Mouse (Mus musculus): ENCODE results near the gene Rpl5. TPM values are rescaled to one million over a fixed set of nuclear protein-coding genes. Genes with fewer than 3 reads are reported as not detected.

The Rpl5 gene
- polyA plus RNA-seq (2015; fragmentation: Nextera tagmentation; extraction: Ambion mirVana), result 75.2 and 78.0 TPM in 2 replicates

- peak within 1 kb of the TSS; percentile 97 for H3K9ac ChIP-seq
- no peaks in the 10 kb centered on the region for H3K4me1 ChIP-seq (replicated peaks)
- peak within 1 kb of the TSS; percentile 44 for H3K4me2 ChIP-seq (replicated peaks)
- H3K27ac ChIP-seq, result peak within 1 kb of the TSS; percentile 87
- peaks cover 6% of the 10 kb centered on the region; the same call in 1 of the 2 replicates for H3K36me3 ChIP-seq
- H3K27me3 ChIP-seq (replicated peaks), result no peaks in the 10 kb centered on the region
- no peaks in the 10 kb centered on the region for H3K9me3 ChIP-seq
- peak; percentile 98 for ATAC-seq
- WGBS, result 3% methylated on average over 66 of the region's 66 CpGs
- peak within 1 kb of the TSS; percentile 91 for H3K4me3 ChIP-seq (replicated peaks)
Measured at GRCm38 (mm10) chr5:107900206-107901013, at the start of gene Rpl5. TSS of gene Rpl5 (plus strand) at chr5:107900502.

GRCm38 (mm10) chr5:107853807-107854206 is 46.5 kb upstream of the Rpl5 start:
- Histone ChIP-seq H3K36me3 (no peaks in the 10 kb centered on the region), H3K9me3 (no peaks in the 10 kb centered on the region), H3K4me2 (replicated peaks) (no peak overlapping the region), H3K9ac (no peak overlapping the region), H3K4me3 (replicated peaks) (no peak overlapping the region), H3K27me3 (replicated peaks) (no peaks in the 10 kb centered on the region), H3K4me1 (replicated peaks) (peaks cover 11% of the 10 kb centered on the region), H3K27ac (peak overlapping the region; percentile 51; the same call in 1 of the 2 replicates)
- 37% methylated on average over 6 of the region's 6 CpGs for WGBS
- no peak; the same call in 1 of the 2 replicates for ATAC-seq

GRCm38 (mm10) chr5:107854556-107854955 is 45.7 kb upstream of the Rpl5 start:
- Histone ChIP-seq H3K36me3 (no peaks in the 10 kb centered on the region), H3K4me1 (replicated peaks) (peaks cover 11% of the 10 kb centered on the region), H3K9ac (no peak overlapping the region), H3K27me3 (replicated peaks) (no peaks in the 10 kb centered on the region), H3K27ac (no peak overlapping the region), H3K9me3 (no peaks in the 10 kb centered on the region), H3K4me2 (replicated peaks) (no peak overlapping the region), H3K4me3 (replicated peaks) (no peak overlapping the region)
- WGBS, result 57% methylated on average over 3 of the region's 3 CpGs
- ATAC-seq, result peak; percentile 73

GRCm38 (mm10) chr5:107855546-107855945 is 44.8 kb upstream of the Rpl5 start:
- Histone ChIP-seq H3K36me3 (no peaks in the 10 kb centered on the region), H3K9me3 (no peaks in the 10 kb centered on the region), H3K9ac (no peak overlapping the region), H3K4me2 (replicated peaks) (no peak overlapping the region), H3K4me3 (replicated peaks) (no peak overlapping the region), H3K4me1 (replicated peaks) (peaks cover 11% of the 10 kb centered on the region), H3K27me3 (replicated peaks) (no peaks in the 10 kb centered on the region), H3K27ac (no peak overlapping the region)
- WGBS, result 66% methylated on average over 2 of the region's 2 CpGs
- ATAC-seq, result no peak

GRCm38 (mm10) chr5:107858963-107859362 is 41.3 kb upstream of the Rpl5 start:
- WGBS, result 46% methylated on average over 2 of the region's 2 CpGs
- Histone ChIP-seq H3K27ac (no peak overlapping the region), H3K4me3 (replicated peaks) (no peak overlapping the region), H3K4me2 (replicated peaks) (no peak overlapping the region), H3K4me1 (replicated peaks) (peaks cover 7% of the 10 kb centered on the region), H3K36me3 (no peaks in the 10 kb centered on the region), H3K27me3 (replicated peaks) (no peaks in the 10 kb centered on the region), H3K9me3 (no peaks in the 10 kb centered on the region), H3K9ac (no peak overlapping the region)
- no peak for ATAC-seq

- ATAC-seq, result no peak
- no peak overlapping the region for H3K27ac ChIP-seq
- peaks cover 8% of the 10 kb centered on the region; the same call in 1 of the 2 replicates for H3K4me1 ChIP-seq (replicated peaks)
- no peaks in the 10 kb centered on the region for H3K27me3 ChIP-seq (replicated peaks)
- H3K4me3 ChIP-seq (replicated peaks), result no peak overlapping the region
- no peaks in the 10 kb centered on the region for H3K9me3 ChIP-seq
- H3K36me3 ChIP-seq, result no peaks in the 10 kb centered on the region
- no peak overlapping the region for H3K9ac ChIP-seq
- 68% methylated on average over 3 of the region's 3 CpGs for WGBS
- no peak overlapping the region for H3K4me2 ChIP-seq (replicated peaks)
Measured at GRCm38 (mm10) chr5:107863971-107864370, 36.3 kb upstream of the Rpl5 start.

- no peak overlapping the region for H3K4me3 ChIP-seq (replicated peaks)
- no peak for ATAC-seq
- WGBS, result 46% methylated on average over 2 of the region's 2 CpGs
- no peak overlapping the region for H3K9ac ChIP-seq
- H3K36me3 ChIP-seq, result no peaks in the 10 kb centered on the region
- no peaks in the 10 kb centered on the region for H3K9me3 ChIP-seq
- H3K27ac ChIP-seq, result no peak overlapping the region
- no peaks in the 10 kb centered on the region for H3K27me3 ChIP-seq (replicated peaks)
- H3K4me1 ChIP-seq (replicated peaks), result peaks cover 8% of the 10 kb centered on the region; the same call in 1 of the 2 replicates
- H3K4me2 ChIP-seq (replicated peaks), result no peak overlapping the region
Measured at GRCm38 (mm10) chr5:107866127-107867126, 33.9 kb upstream of the Rpl5 start.

GRCm38 (mm10) chr5:107867970-107868904 is 32.1 kb upstream of the Rpl5 start:
- Histone ChIP-seq H3K9ac (peak overlapping the region; percentile 96), H3K36me3 (no peaks in the 10 kb centered on the region), H3K4me3 (replicated peaks) (peak overlapping the region; percentile 97), H3K4me1 (replicated peaks) (peaks cover 8% of the 10 kb centered on the region; the same call in 1 of the 2 replicates), H3K9me3 (no peaks in the 10 kb centered on the region), H3K27me3 (replicated peaks) (no peaks in the 10 kb centered on the region), H3K27ac (peak overlapping the region; percentile 98), H3K4me2 (replicated peaks) (peak overlapping the region; percentile 71)
- ATAC-seq, result peak; percentile 81
- under 1% methylated on average over 82 of the region's 82 CpGs for WGBS

GRCm38 (mm10) chr5:107868905-107869424 is 31.3 kb upstream of the Rpl5 start:
- no peaks in the 10 kb centered on the region for H3K9me3 ChIP-seq
- H3K4me2 ChIP-seq (replicated peaks), result peak overlapping the region; percentile 71
- under 1% methylated on average over 57 of the region's 58 CpGs for WGBS

GRCm38 (mm10) chr5:107869701-107870100 is 30.6 kb upstream of the Rpl5 start:
- Histone ChIP-seq H3K4me2 (replicated peaks) (no peak overlapping the region), H3K9me3 (no peaks in the 10 kb centered on the region), H3K4me3 (replicated peaks) (no peak overlapping the region), H3K4me1 (replicated peaks) (peaks cover 8% of the 10 kb centered on the region; the same call in 1 of the 2 replicates), H3K36me3 (no peaks in the 10 kb centered on the region), H3K9ac (no peak overlapping the region), H3K27ac (no peak overlapping the region), H3K27me3 (replicated peaks) (no peaks in the 10 kb centered on the region)
- WGBS, result 57% methylated on average over 2 of the region's 2 CpGs
- no peak for ATAC-seq

More at GRCm38 (mm10) chr5:107868905-107869424, 31.3 kb upstream of the Rpl5 start:
- Histone ChIP-seq H3K4me1 (replicated peaks) (peaks cover 8% of the 10 kb centered on the region; the same call in 1 of the 2 replicates), H3K27ac (peak overlapping the region; percentile 98), H3K36me3 (no peaks in the 10 kb centered on the region), H3K4me3 (replicated peaks) (peak overlapping the region; percentile 97), H3K27me3 (replicated peaks) (no peaks in the 10 kb centered on the region), H3K9ac (peak overlapping the region; percentile 96)
- peak; percentile 98 for ATAC-seq

GRCm38 (mm10) chr5:107873330-107873729 is 27.0 kb upstream of the Rpl5 start:
- Histone ChIP-seq H3K9ac (no peak overlapping the region), H3K27me3 (replicated peaks) (no peaks in the 10 kb centered on the region), H3K4me2 (replicated peaks) (no peak overlapping the region), H3K36me3 (no peaks in the 10 kb centered on the region), H3K4me3 (replicated peaks) (no peak overlapping the region), H3K4me1 (replicated peaks) (no peaks in the 10 kb centered on the region), H3K27ac (peak overlapping the region; percentile 66; the same call in 1 of the 2 replicates), H3K9me3 (no peaks in the 10 kb centered on the region)
- WGBS, result 73% methylated on average over 6 of the region's 6 CpGs
- no peak for ATAC-seq

Measured in intestine, embryonic 15.5 days (tissue).